Mouse (Mus musculus): ENCODE measurements around the gene Zscan2.

Zscan2 gene

GRCm38 (mm10) chr7:80860729-80861274 is at the start of gene Zscan2:
Zscan2 (plus strand) TSS chr7:80860920.
- peak; percentile 85 to 88 for DNase-seq

- no peak for DNase-seq
Measured at GRCm38 (mm10) chr7:80813397-80813796, 47.3 kb upstream of the Zscan2 start.

GRCm38 (mm10) chr7:80816641-80817040 is 44.1 kb upstream of the Zscan2 start:
- no peak for DNase-seq

GRCm38 (mm10) chr7:80820838-80821237 is 39.9 kb upstream of the Zscan2 start:
- DNase-seq: no peak

GRCm38 (mm10) chr7:80823267-80823666 is 37.5 kb upstream of the Zscan2 start:
- DNase-seq: no peak

GRCm38 (mm10) chr7:80823875-80824682 is 36.6 kb upstream of the Zscan2 start:
- DNase-seq: no peak

- no peak for DNase-seq
Measured at GRCm38 (mm10) chr7:80825843-80826403, 34.8 kb upstream of the Zscan2 start, which contains the start of gene Iqgap1. Iqgap1 (minus strand) TSS chr7:80825974.

- peak in 1 of 2 experiments; percentile 8 for DNase-seq
Measured at GRCm38 (mm10) chr7:80828146-80828860, 32.4 kb upstream of the Zscan2 start.

GRCm38 (mm10) chr7:80830193-80830803 is 30.4 kb upstream of the Zscan2 start:
- no peak for DNase-seq

GRCm38 (mm10) chr7:80832191-80832590 is 28.5 kb upstream of the Zscan2 start:
- DNase-seq: no peak

GRCm38 (mm10) chr7:80832996-80833650 is 27.6 kb upstream of the Zscan2 start:
- DNase-seq: peak in 1 of 2 experiments; percentile 10

- no peak for DNase-seq
Measured at GRCm38 (mm10) chr7:80833651-80834532, 26.8 kb upstream of the Zscan2 start.

GRCm38 (mm10) chr7:80835984-80836652 is 24.6 kb upstream of the Zscan2 start:
- no peak for DNase-seq

GRCm38 (mm10) chr7:80837736-80838135 is 23.0 kb upstream of the Zscan2 start:
- DNase-seq: no peak

- no peak for DNase-seq
Measured at GRCm38 (mm10) chr7:80838247-80838646, 22.5 kb upstream of the Zscan2 start.

GRCm38 (mm10) chr7:80839755-80840154 is 21.0 kb upstream of the Zscan2 start:
- no peak for DNase-seq

- DNase-seq: no peak
Measured at GRCm38 (mm10) chr7:80840241-80840640, 20.5 kb upstream of the Zscan2 start.

- DNase-seq: no peak
Measured at GRCm38 (mm10) chr7:80840937-80841336, 19.8 kb upstream of the Zscan2 start.

- DNase-seq: no peak
Measured at GRCm38 (mm10) chr7:80842132-80842531, 18.6 kb upstream of the Zscan2 start.

- DNase-seq: no peak
Measured at GRCm38 (mm10) chr7:80843176-80843575, 17.5 kb upstream of the Zscan2 start.

Data from cerebellum, postnatal 36 days (tissue).